Mouse (Mus musculus): ENCODE results near the gene Cryab.

- TF ChIP-seq CTCF (IDR thresholded peaks at IDR 0.05; ENCODE audit: extremely low read depth, insufficient read depth, low read length), result no peak
- TF ChIP-seq POLR2A (IDR thresholded peaks at IDR 0.05; ENCODE audit: extremely low read depth, insufficient read depth, low read length), result peak; percentile 67
These were observed 24.0 kb downstream of the Cryab start, which contains the start of the genes Alg9 and 1110032A03Rik for GRCm38 (mm10) chr9:50774991-50775612.
